Mouse (Mus musculus) forebrain, embryonic 12.5 days (tissue): ENCODE results near the gene Kmt2c. TPM values are rescaled to one million over a fixed set of nuclear protein-coding genes. Genes with fewer than 3 reads are reported as not detected.
A peak's percentile ranks its signal among the peaks of the same experiment; 100 is the strongest.

ENCODE experiments used
- ATAC-seq: fragments of 200-750 bp; cut with Nextera tagmentation; 2 replicates; pipeline ENCODE4 v1.8.0; 2017; ENCODE audit warnings: moderate TSS enrichment; ENCODE audit not compliant: low FRiP score
- H3K27ac ChIP-seq: fragments of 300-500 bp; sonication (generic); 2 replicates; pipeline ENCODE4 v1.5.1; 2016; ENCODE audit warnings: mild to moderate bottlenecking
- H3K27me3 ChIP-seq: fragments of 300-500 bp; sonication (generic); 2 replicates; pipeline ENCODE4 v1.6.1; 2016; ENCODE audit warnings: mild to moderate bottlenecking
- H3K36me3 ChIP-seq: fragments of 300-500 bp; sonication (generic); replicated peaks from 2 replicates; pipeline ENCODE4 v1.6.1; 2016; ENCODE audit warnings: mild to moderate bottlenecking
- H3K4me1 ChIP-seq: fragments of 300-500 bp; sonication (generic); 2 replicates; pipeline ENCODE4 v1.6.1; 2016
- H3K4me2 ChIP-seq: fragments of 300-500 bp; sonication (generic); 2 replicates; pipeline ENCODE4 v1.6.1; 2016; ENCODE audit warnings: mild to moderate bottlenecking, moderate library complexity
- H3K4me3 ChIP-seq: fragments of 300-500 bp; sonication (generic); replicated peaks from 2 replicates; pipeline ENCODE4 v1.5.1; 2016; ENCODE audit warnings: mild to moderate bottlenecking
- H3K9ac ChIP-seq: fragments of 300-500 bp; sonication (generic); 2 replicates; pipeline ENCODE4 v1.6.1; 2016; ENCODE audit warnings: mild to moderate bottlenecking
- H3K9me3 ChIP-seq: fragments of 300-500 bp; sonication (generic); 2 replicates; pipeline ENCODE4 v1.6.1; 2016
- WGBS: fragments of 180-500 bp; shearing (Covaris S2); methylation state at CpG from one replicate; pipeline ENCODE4 v1.1.7; 2016; 5-methylcytosine and 5-hydroxymethylcytosine counted together
- polyA plus RNA-seq: library from polyadenylated mRNA; unstranded; fragments of >200 nt; fragmentation: Nextera tagmentation; extraction: Ambion mirVana; gene quantifications from 2 replicates; pipeline ENCODE4 v1.2.1, GENCODE M21; 2016

The Kmt2c gene
- polyA plus RNA-seq, result 29.6 and 31.2 TPM in 2 replicates

DNA sequence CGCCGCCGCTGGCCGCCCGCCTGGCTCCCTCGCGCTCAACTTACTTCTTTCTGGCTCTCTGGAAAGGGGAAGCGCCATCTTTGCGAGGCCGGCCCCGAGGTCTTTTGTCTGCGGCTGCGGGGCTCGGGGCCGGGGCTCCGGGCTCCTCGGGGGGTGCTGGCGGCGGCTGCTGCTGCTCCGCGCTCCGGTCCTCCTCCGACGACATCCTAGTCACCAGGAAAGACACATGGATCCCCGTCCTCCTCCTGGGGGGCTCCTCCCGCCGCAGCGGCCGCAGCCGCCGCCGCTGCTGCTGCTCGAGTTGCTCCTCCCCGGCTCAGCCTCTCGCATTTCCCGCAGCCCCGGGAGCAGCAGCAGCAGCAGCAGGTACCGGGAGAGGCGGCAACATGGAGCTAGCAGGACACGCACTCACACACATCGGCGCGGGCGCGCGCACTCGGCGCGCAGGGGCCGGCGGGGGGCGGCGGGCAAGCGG, at the start of gene Kmt2c:
Gene Kmt2c, minus strand, starts transcription at position 438 of the 475 bp plus-strand sequence.
- Histone ChIP-seq H3K4me3 (peak within 1 kb of the TSS; percentile 94), H3K27ac (peak within 1 kb of the TSS; percentile 100), H3K4me1 (peaks cover 18% of the 10 kb centered on the region), H3K4me2 (peak within 1 kb of the TSS; percentile 86), H3K9ac (peak within 1 kb of the TSS; percentile 94), H3K27me3 (0 out of 2 replicates have a peak, but pooled peaks cover 2% of the 10 kb centered on the region), H3K36me3 (no peaks in the 10 kb centered on the region), H3K9me3 (no peaks in the 10 kb centered on the region)
- ATAC-seq, result 0 out of 2 replicates have a peak, but pooled peaks have one; percentile 5
- WGBS, result under 1% methylated on average over 39 of the region's 54 CpGs

DNA sequence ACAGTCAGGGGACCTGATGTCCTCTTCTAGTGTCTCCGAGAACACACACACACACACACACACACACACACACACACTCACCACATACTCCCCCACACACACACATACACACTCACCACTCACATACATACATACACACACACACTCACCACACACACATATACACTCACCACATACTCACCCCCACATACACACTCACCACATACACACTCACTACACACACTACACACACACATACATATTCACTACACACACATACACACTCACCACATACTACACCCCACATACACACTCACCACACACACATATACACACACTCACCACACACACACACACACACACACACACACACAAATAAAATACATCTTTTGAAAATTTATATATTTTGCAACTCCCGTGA, 48.3 kb upstream of the Kmt2c start:
- H3K4me3 ChIP-seq, result no peak overlapping the region
- H3K27me3 ChIP-seq, result no peaks in the 10 kb centered on the region
- H3K4me1 ChIP-seq, result no peaks in the 10 kb centered on the region
- no peaks in the 10 kb centered on the region for H3K36me3 ChIP-seq
- H3K9me3 ChIP-seq, result 0 out of 2 replicates have a peak, but pooled peaks cover 2% of the 10 kb centered on the region
- no peak overlapping the region for H3K4me2 ChIP-seq
- 96% methylated on average over 2 of the region's 2 CpGs for WGBS
- no peak overlapping the region for H3K27ac ChIP-seq
- ATAC-seq, result no peak
- no peak overlapping the region for H3K9ac ChIP-seq

DNA sequence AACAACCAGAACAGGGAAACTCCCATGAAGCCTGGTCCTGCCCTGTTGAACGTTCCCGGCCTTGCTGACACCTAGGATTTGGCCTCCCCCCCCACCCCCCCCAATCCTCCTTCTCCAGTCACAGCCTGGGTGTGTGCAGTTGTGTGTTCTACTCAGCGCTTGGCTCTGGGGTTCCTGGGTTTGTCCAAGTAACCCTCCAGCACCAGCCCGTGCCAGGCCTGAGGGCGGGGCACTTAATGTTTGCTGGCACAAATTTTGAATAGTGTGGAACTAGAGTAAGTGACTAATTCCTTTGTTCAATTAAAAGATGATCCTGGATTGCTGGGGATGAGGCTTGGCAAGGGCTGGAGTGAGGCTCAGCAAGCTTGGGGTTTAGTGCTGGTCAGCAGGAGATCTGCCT, 46.0 kb upstream of the Kmt2c start:
- Histone ChIP-seq H3K9me3 (0 out of 2 replicates have a peak, but pooled peaks cover 2% of the 10 kb centered on the region), H3K36me3 (no peaks in the 10 kb centered on the region), H3K27me3 (no peaks in the 10 kb centered on the region), H3K27ac (no peak overlapping the region), H3K4me2 (no peak overlapping the region), H3K9ac (no peak overlapping the region), H3K4me3 (no peak overlapping the region), H3K4me1 (no peaks in the 10 kb centered on the region)
- 90% methylated on average over 5 of the region's 5 CpGs for WGBS
- ATAC-seq, result no peak

DNA sequence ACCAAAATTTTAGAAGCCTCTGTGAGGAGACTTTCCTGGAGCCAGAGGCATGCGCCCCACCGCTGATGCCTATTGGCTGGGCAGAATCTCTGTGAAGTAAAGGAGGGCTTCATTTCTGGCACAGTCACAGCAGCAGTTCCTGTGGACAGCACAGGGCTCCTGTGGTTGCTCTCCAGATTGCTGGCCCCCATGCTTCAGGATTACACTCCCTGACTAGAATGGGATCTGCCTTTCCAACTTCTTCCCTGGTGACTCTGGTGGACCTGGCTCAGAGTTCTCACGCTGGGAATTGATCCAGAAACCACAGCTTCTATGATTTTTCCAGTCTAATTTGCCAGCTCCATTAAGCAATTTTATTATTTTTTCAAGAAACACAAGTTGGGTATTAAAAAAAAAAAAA, 45.5 kb upstream of the Kmt2c start:
- Histone ChIP-seq H3K27me3 (no peaks in the 10 kb centered on the region), H3K9ac (no peak overlapping the region), H3K36me3 (no peaks in the 10 kb centered on the region), H3K27ac (no peak overlapping the region), H3K4me2 (no peak overlapping the region), H3K9me3 (0 out of 2 replicates have a peak, but pooled peaks cover 2% of the 10 kb centered on the region), H3K4me3 (no peak overlapping the region), H3K4me1 (no peaks in the 10 kb centered on the region)
- ATAC-seq, result no peak
- WGBS, result 92% methylated on average over 3 of the region's 3 CpGs

DNA sequence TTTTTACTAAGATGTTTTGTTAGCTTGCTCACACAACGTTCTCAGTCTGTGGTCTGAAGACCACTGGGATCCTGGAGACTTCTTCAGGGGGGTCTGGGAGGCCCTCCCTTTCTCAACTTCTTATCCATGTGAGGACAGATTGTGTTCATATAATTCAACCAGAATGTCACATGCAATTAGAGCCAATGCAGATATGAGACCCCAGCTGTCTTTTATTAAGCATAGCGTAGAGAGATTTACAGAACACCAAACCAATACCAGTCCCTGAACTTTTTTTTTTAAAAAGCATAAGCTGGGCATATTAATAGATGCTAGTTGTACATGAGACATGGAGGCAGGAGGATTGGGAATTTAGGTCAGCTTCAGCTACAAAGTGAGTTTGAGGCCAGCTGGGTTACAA, 43.1 kb upstream of the Kmt2c start:
- no peaks in the 10 kb centered on the region for H3K36me3 ChIP-seq
- H3K9me3 ChIP-seq, result 0 out of 2 replicates have a peak, but pooled peaks cover 3% of the 10 kb centered on the region
- ATAC-seq, result no peak
- no peaks in the 10 kb centered on the region for H3K27me3 ChIP-seq
- H3K27ac ChIP-seq, result no peak overlapping the region
- 65% methylated on average over 2 of the region's 2 CpGs for WGBS
- H3K4me2 ChIP-seq, result no peak overlapping the region
- H3K4me1 ChIP-seq, result no peaks in the 10 kb centered on the region
- no peak overlapping the region for H3K9ac ChIP-seq
- H3K4me3 ChIP-seq, result no peak overlapping the region

DNA sequence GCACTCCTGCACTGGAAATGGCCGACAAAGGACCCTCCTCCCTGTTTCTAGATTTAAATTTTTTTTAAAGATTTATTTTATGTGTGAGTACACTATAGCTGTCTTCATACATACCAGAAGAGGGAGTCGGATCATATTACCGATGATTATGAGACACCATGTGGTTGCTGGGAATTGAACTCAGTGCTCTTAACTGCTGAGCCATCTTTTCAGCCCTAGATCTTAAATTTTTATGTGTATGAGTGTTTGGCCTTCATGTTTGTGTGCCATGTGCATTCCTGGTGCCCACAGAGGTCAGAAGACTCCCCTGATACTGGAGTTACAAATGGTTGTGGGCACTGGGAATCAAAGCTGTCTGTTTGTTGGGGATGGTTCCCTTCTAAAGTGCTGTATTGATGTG, 42.3 kb upstream of the Kmt2c start:
- H3K4me2 ChIP-seq, result no peak overlapping the region
- no peaks in the 10 kb centered on the region for H3K27me3 ChIP-seq
- 82% methylated on average over 3 of the region's 3 CpGs for WGBS
- no peaks in the 10 kb centered on the region for H3K36me3 ChIP-seq
- no peak overlapping the region for H3K9ac ChIP-seq
- H3K4me1 ChIP-seq, result no peaks in the 10 kb centered on the region
- H3K9me3 ChIP-seq, result 0 out of 2 replicates have a peak, but pooled peaks cover 3% of the 10 kb centered on the region
- H3K4me3 ChIP-seq, result no peak overlapping the region
- no peak overlapping the region for H3K27ac ChIP-seq
- no peak for ATAC-seq

DNA sequence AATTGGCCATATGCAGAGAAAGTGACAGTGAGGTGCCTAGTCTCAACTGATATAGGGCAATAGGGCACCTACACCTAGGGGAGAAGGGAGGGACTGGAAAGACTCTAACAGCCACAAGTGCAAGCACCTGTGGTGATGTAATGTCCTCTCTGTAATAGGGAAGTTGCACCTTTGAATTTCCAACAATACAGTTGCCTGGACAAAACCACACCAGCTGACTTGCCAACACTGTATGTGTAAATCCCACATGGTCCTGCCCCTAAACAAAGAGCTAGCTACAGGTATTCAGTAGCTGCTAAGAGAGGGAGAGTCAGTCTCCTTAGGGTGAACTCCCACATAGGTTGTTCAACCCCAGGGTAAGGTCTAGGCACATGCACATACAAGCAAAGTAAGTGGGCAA, 41.8 kb upstream of the Kmt2c start:
- ATAC-seq, result no peak
- H3K9me3 ChIP-seq, result 0 out of 2 replicates have a peak, but pooled peaks cover 3% of the 10 kb centered on the region
- H3K4me2 ChIP-seq, result no peak overlapping the region
- H3K9ac ChIP-seq, result no peak overlapping the region
- H3K4me3 ChIP-seq, result no peak overlapping the region
- no peaks in the 10 kb centered on the region for H3K27me3 ChIP-seq
- H3K36me3 ChIP-seq, result no peaks in the 10 kb centered on the region
- H3K4me1 ChIP-seq, result no peaks in the 10 kb centered on the region
- H3K27ac ChIP-seq, result no peak overlapping the region

DNA sequence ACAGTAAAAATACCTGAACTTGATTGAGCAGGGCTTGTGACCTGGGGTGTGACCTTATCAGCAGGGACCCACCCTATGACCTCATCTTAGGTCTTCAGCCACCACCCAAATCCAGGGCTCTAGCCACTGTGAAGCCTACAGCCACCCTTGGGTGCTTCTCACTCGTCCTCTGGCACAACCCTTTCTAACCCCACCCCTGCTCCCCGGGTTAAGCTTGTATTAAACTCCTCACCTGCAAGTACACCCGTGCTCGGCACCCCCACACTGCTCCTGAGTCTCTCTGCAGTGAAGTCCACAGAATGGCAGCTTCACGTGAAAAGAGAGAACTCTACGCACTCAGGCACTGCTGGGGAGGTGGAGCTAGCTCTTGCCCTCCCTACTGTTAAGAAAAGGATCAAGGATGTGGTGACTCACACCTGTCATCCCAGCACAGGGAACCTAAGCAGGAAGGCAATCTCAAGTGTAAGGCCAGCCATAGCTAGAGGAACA, 38.4 kb upstream of the Kmt2c start:
- H3K9ac ChIP-seq, result no peak overlapping the region
- H3K9me3 ChIP-seq, result 0 out of 2 replicates have a peak, but pooled peaks cover 3% of the 10 kb centered on the region
- H3K4me3 ChIP-seq, result no peak overlapping the region
- no peak overlapping the region for H3K27ac ChIP-seq
- ATAC-seq, result no peak
- 43% methylated on average over 6 of the region's 6 CpGs for WGBS
- H3K4me1 ChIP-seq, result no peaks in the 10 kb centered on the region
- H3K27me3 ChIP-seq, result no peaks in the 10 kb centered on the region
- no peak overlapping the region for H3K4me2 ChIP-seq
- no peaks in the 10 kb centered on the region for H3K36me3 ChIP-seq

DNA sequence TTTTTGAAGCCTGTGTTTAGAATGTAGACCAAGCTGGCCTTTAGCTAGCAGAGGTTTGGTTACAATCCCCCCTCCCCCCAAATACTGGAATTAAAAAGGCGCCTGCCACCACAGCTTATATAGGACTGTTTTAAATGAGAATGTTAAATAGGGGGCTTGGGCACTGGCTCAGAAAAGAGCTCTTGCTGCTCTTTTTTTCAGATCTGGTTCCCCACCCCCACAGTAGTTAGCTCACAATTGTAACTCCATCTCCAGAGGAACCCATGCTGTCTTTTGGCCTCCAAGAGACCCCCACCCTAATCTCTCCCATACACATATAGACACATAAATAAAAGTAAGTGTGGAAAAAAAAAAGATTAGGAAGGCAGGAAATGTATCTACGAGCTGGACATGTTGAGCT, 37.9 kb upstream of the Kmt2c start:
- Histone ChIP-seq H3K27ac (no peak overlapping the region), H3K9me3 (0 out of 2 replicates have a peak, but pooled peaks cover 3% of the 10 kb centered on the region), H3K4me1 (no peaks in the 10 kb centered on the region), H3K27me3 (no peaks in the 10 kb centered on the region), H3K4me2 (no peak overlapping the region), H3K36me3 (no peaks in the 10 kb centered on the region), H3K9ac (no peak overlapping the region), H3K4me3 (no peak overlapping the region)
- WGBS, result 42% methylated on average over 2 of the region's 2 CpGs
- ATAC-seq, result no peak

DNA sequence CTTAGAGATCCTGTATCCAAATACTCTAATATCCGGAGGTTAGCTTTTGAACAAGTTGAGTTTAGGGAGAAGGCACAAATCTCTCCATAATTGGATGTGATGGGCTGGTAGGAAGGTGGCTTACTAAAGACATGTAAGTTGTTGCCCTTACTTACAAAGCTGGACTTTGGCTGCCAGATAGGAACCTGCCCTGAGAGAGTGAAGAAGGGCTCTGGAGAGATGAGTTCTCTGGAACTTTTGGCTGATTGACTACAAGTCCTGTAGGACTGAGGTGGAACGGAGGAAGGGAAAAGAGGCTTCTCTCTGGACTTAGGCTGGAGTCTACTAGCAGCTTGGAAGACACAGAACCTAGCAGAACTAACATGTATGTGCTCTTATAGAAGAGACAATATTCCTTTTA, 37.0 kb upstream of the Kmt2c start:
- no peak overlapping the region for H3K9ac ChIP-seq
- H3K4me2 ChIP-seq, result no peak overlapping the region
- ATAC-seq, result no peak
- no peaks in the 10 kb centered on the region for H3K4me1 ChIP-seq
- no peak overlapping the region for H3K4me3 ChIP-seq
- H3K9me3 ChIP-seq, result 0 out of 2 replicates have a peak, but pooled peaks cover 3% of the 10 kb centered on the region
- no peaks in the 10 kb centered on the region for H3K36me3 ChIP-seq
- 91% methylated on average over 2 of the region's 2 CpGs for WGBS
- no peaks in the 10 kb centered on the region for H3K27me3 ChIP-seq
- H3K27ac ChIP-seq, result no peak overlapping the region

DNA sequence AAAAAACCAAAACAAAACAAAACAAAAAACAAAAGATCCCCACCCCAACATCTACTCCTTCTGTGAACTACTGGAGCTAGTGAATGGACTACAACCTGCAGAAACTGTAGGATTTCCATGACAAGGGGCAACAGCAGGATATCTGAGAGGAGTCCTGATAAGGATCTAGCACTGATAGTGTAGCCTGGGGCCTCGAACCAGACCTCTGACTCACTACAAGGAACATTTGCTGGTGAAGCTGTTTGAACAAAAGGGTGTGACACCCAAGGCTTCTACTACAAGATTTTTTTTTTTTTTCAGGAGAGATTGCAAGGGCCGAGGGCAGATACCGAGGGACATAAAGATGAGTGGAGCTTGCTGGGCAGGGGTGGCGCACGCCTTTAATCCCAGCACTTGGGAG, 34.7 kb upstream of the Kmt2c start:
- H3K4me3 ChIP-seq, result no peak overlapping the region
- no peak for ATAC-seq
- H3K4me1 ChIP-seq, result no peaks in the 10 kb centered on the region
- 0 out of 2 replicates have a peak, but pooled peaks cover 3% of the 10 kb centered on the region for H3K9me3 ChIP-seq
- no peak overlapping the region for H3K4me2 ChIP-seq
- H3K27ac ChIP-seq, result no peak overlapping the region
- no peaks in the 10 kb centered on the region for H3K27me3 ChIP-seq
- H3K36me3 ChIP-seq, result no peaks in the 10 kb centered on the region
- WGBS, result 89% methylated on average over 5 of the region's 5 CpGs
- H3K9ac ChIP-seq, result no peak overlapping the region

DNA sequence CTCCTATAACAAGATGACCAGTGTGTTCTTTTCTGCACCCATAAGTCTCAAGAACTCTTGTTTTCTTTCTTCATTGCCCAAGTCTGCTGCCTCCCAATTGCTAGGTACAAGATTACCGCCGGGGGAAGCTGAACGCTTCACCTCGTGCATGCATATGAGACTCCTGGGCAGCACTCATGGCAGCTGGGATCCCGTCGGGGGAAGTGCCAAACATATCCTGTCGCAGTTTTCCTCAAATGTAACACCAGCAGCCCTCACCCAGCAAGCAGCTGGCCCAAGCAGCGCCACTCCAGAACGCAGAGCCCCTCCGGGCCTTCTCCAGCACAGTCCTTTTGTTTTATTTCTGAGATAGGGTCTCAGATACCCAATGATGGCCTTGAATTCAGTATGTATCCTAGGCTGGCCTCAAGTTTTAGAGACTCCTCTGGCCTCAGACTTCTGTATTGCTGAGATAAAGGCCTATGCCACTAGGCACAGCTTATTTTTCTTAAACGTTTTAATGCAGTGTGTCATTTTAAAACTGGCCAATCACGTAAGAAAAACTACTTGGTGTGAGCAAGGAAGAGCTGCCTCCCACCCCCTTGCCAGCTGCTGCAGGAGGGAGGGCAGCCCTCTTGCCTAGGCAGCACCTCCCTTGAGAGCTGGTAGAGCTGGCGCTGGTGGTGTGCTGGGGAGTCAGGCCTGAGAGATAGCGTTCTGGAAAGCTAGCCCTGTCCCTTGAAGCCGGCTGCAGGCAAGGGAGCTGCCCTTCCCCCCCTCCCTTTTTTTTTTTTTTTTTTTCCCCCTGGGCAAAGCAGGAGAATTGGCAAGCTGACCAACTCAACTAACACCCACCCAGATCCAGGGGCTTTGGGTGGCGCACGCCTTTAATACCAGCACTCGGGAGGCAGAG, 33.9 kb upstream of the Kmt2c start:
- no peak overlapping the region for H3K4me3 ChIP-seq
- H3K27me3 ChIP-seq, result no peaks in the 10 kb centered on the region
- H3K9ac ChIP-seq, result no peak overlapping the region
- H3K36me3 ChIP-seq, result no peaks in the 10 kb centered on the region
- no peak overlapping the region for H3K4me2 ChIP-seq
- H3K4me1 ChIP-seq, result no peaks in the 10 kb centered on the region
- H3K27ac ChIP-seq, result no peak overlapping the region
- no peak for ATAC-seq
- 64% methylated on average over 18 of the region's 18 CpGs for WGBS
- 0 out of 2 replicates have a peak, but pooled peaks cover 2% of the 10 kb centered on the region for H3K9me3 ChIP-seq
